Mouse (Mus musculus) heart, adult 2 months (tissue): ENCODE data around the gene H2-DMa.

Experiments used
- CTCF ChIP-seq: fragments of 200-600 bp; IDR thresholded peaks from 2 replicates; pipeline ENCODE4 v1.8.1; 2022; ENCODE audit warnings: antibody characterized with exemption, mild to moderate bottlenecking, moderate library complexity
- POLR2A ChIP-seq: fragments of 200-500 bp; IDR thresholded peaks from 2 replicates; pipeline ENCODE4 v1.6.1; 2011; ENCODE audit warnings: mild to moderate bottlenecking, low read depth, low read length, control low read depth; ENCODE audit not compliant: insufficient read depth

GRCm38 (mm10) chr17:34137601-34138000, 18.3 kb downstream of the H2-DMa start:
- no peak for TF ChIP-seq POLR2A
- no peak for TF ChIP-seq CTCF
